Mouse (Mus musculus): Measurements from ENCODE around the gene Rgs14.

DNA sequence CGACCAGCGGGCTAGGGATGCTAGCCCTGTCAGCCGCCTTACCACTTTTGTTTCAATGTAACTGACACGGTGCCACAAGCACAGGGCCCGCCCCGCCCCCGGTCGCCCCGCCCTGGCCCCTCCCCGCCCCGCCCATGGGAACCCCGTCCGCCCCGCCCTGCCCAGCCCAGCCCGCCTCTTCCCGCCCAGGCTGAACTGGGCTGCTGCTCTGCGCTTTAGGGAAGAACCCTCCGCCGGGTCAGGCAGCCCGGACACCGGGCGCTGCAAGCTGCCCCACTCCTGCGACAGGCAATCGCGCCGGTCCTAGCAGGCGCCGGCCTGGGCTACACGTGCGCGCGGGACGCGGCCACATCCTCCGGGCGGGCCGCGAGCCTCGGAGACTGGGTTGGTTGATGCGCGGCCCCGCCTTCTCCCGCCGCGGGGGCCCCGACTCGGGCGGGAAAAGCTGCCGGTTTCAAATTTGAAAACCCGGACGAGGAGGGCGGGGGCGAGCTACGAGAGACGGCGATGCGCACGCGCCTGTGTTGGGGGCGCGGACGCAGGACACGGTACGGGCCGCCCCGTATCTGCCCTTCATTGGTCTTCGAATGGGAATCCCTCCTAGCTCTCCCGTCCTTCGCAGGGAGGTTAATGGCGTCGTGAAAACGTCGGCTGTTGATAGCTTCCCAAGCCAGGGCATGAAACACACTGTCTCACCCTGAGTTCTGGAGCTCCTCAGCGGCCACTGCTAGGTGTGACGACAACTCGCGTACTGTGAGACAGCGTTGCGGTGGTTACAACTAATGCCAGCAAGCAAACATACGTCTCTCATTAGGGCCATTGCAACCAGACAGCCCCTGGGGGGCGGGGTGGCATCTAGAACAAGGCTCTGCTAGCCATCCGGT, 39.6 kb upstream of the Rgs14 start, which contains the start of gene Mxd3:
- TF ChIP-seq CTCF (IDR thresholded peaks at IDR 0.05) (no peak), POLR2A (IDR thresholded peaks at IDR 0.05; ENCODE audit: insufficient read depth, low read depth, low read length) (no peak), EP300 (IDR thresholded peaks at IDR 0.05; ENCODE audit: insufficient read depth, low read depth, low read length) (no peak)

Measured in heart, adult 2 months (tissue).